Mouse (Mus musculus) heart, embryonic 13.5 days (tissue): ENCODE results near the gene Dhx16. TPM values are rescaled to one million over a fixed set of nuclear protein-coding genes. Genes with fewer than 3 reads are reported as not detected.

Experiments used
- ATAC-seq: fragments of 200-750 bp; cut with Nextera tagmentation; 2 replicates; pipeline ENCODE4 v1.8.0; 2017; ENCODE audit warnings: moderate TSS enrichment; ENCODE audit not compliant: insufficient number of reproducible peaks, low FRiP score, low TSS enrichment; ENCODE audit errors: extremely low read depth
- H3K27ac ChIP-seq: fragments of 300-500 bp; sonication (generic); replicated peaks from 2 replicates; pipeline ENCODE4 v1.5.1; 2015; ENCODE audit warnings: moderate library complexity, mild to moderate bottlenecking, inconsistent platforms
- H3K27me3 ChIP-seq: fragments of 300-500 bp; sonication (generic); replicated peaks from 2 replicates; pipeline ENCODE4 v1.6.1; 2015; ENCODE audit warnings: mild to moderate bottlenecking, inconsistent platforms
- H3K36me3 ChIP-seq: fragments of 300-500 bp; sonication (generic); 2 replicates; pipeline ENCODE4 v1.6.1; 2015; ENCODE audit warnings: mild to moderate bottlenecking, inconsistent platforms
- H3K4me1 ChIP-seq: fragments of 300-500 bp; sonication (generic); 2 replicates; pipeline ENCODE4 v1.6.1; 2015; ENCODE audit warnings: inconsistent platforms
- H3K4me2 ChIP-seq: fragments of 300-500 bp; sonication (generic); 2 replicates; pipeline ENCODE4 v1.6.1; 2015; ENCODE audit warnings: inconsistent platforms, mild to moderate bottlenecking, moderate library complexity
- H3K4me3 ChIP-seq: fragments of 300-500 bp; sonication (generic); 2 replicates; pipeline ENCODE4 v1.5.1; 2015; ENCODE audit warnings: moderate library complexity, mild to moderate bottlenecking, inconsistent platforms
- H3K9ac ChIP-seq: fragments of 300-500 bp; sonication (generic); 2 replicates; pipeline ENCODE4 v1.6.1; 2015; ENCODE audit warnings: inconsistent platforms, mild to moderate bottlenecking, moderate library complexity
- H3K9me3 ChIP-seq: fragments of 300-500 bp; sonication (generic); 2 replicates; pipeline ENCODE4 v1.6.1; 2016; ENCODE audit warnings: inconsistent platforms
- WGBS: fragments of 180-500 bp; shearing (Covaris S2); methylation state at CpG from one replicate; pipeline ENCODE4 v1.1.7; 2015; ENCODE audit warnings: mixed read lengths; 5-methylcytosine and 5-hydroxymethylcytosine counted together
- polyA plus RNA-seq: library from polyadenylated mRNA; unstranded; fragments of >200 nt; fragmentation: Nextera tagmentation; extraction: Ambion mirVana; gene quantifications from 2 replicates; pipeline ENCODE4 v1.2.1, GENCODE M21; 2015

Dhx16 gene
- polyA plus RNA-seq, 1 experiment from 2014 or later, result 22.8 TPM

DNA sequence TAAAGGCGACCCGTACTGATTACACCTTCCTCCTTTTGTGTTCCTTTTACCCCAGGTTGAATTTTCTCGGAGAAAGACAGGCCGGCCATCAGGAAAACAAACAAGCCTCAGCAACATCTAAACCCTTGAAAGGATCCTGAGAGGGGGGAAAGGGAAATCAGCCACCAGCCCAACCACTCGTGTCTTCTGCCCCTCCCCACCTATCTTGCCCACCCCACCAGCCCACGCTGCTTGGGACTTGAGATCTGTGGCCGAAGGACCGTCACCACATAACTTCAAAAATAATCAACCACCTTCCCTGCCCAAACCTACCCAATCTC lies 37.5 kb downstream of the Dhx16 start:
- peak overlapping the region; percentile 96 for H3K9ac ChIP-seq
- no peaks in the 10 kb centered on the region for H3K9me3 ChIP-seq
- H3K4me2 ChIP-seq, result peak overlapping the region; percentile 98
- H3K36me3 ChIP-seq, result peaks cover 47% of the 10 kb centered on the region
- peaks cover 39% of the 10 kb centered on the region for H3K4me1 ChIP-seq
- WGBS, result 0% methylated on average over 8 of the region's 8 CpGs
- peak overlapping the region; percentile 86 for H3K4me3 ChIP-seq
- ATAC-seq, result no peak
- H3K27ac ChIP-seq, result peak overlapping the region; percentile 96
- no peaks in the 10 kb centered on the region for H3K27me3 ChIP-seq

DNA sequence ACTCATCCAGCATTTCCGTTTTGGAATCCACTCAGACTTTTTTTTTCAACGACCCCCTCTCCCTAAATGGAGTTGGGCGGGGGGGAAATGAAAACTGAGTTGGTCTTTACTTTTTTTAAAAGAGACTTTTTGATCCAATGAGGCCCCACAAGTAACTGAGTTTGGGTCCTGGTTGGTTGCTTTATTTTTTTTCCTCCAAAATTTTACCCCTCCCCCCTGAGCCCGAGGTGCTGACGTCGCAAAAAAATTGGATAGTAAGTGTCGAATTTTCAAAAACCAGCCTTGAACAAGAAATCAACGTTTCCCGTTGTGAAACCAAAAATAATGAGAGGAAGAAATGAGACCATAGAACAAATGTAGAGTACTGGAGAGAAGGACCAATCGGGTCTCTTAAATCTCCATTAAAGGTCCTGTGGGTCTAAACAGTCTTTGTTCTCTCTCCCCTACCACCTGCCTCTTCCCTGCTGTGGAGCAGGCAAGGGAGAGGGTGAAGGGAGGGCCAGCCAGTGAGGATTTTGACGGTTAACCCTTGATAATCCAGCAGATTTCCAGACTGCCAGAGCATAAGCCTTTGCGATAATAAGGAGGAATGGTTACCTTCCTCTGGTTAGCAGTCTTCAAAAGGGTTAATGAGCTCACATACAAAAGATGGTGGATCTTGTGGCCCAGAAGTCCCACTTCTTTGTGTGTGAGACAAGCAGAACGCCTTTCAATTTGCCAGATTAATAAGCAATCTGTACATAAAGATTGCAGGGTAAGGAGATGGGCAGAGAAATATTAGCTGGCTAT lies 38.0 kb downstream of the Dhx16 start:
- Histone ChIP-seq H3K9me3 (no peaks in the 10 kb centered on the region), H3K36me3 (peaks cover 42% of the 10 kb centered on the region), H3K4me1 (peaks cover 44% of the 10 kb centered on the region), H3K9ac (peak overlapping the region; percentile 96), H3K4me3 (peak overlapping the region; percentile 86), H3K27ac (peak overlapping the region; percentile 96), H3K27me3 (no peaks in the 10 kb centered on the region), H3K4me2 (peak overlapping the region; percentile 98)
- under 1% methylated on average over 13 of the region's 13 CpGs for WGBS
- no peak for ATAC-seq

DNA sequence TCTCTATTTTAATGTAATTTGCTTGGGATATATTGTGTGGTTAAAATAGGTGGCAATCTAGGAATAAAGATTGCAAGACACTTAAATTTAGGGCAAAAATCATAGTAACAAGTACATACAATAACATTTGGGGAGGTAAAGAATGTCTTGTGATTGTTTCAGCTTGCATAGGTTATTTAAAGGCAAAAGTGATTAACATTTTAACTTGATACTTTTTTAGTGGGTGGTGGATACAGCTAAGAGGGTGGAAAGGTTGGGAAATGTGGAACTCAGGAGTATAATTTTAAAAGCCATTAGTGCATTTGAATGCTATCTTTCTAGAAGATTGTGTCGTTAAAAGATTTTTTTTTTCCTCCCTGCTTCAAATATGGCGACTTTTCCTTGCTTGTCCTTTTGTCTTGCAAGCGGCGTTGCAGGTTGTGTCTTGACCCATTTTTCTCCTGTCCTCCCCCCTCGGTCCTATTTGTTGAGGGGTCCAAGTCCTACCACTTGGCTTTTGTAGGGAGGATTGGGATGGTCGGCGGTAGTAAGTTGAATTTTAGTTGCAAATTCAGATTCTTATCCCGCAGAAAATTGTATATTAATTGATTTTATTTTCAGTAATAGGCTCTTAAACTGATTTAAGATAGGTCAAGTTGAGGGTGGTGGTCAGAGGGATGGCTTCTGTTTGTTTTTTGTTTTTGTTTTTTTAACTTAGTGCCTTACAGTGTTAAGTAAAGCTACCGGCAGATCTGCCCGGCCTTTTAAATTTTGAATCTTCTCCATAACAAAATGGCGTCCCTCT lies 38.8 kb downstream of the Dhx16 start:
- WGBS, result 0% methylated on average over 11 of the region's 11 CpGs
- Histone ChIP-seq H3K27ac (peak overlapping the region; percentile 96), H3K9ac (peak overlapping the region; percentile 96), H3K9me3 (no peaks in the 10 kb centered on the region), H3K27me3 (no peaks in the 10 kb centered on the region), H3K4me3 (peak overlapping the region; percentile 86), H3K4me2 (peak overlapping the region; percentile 98), H3K4me1 (peaks cover 46% of the 10 kb centered on the region), H3K36me3 (peaks cover 42% of the 10 kb centered on the region)
- no peak for ATAC-seq

DNA sequence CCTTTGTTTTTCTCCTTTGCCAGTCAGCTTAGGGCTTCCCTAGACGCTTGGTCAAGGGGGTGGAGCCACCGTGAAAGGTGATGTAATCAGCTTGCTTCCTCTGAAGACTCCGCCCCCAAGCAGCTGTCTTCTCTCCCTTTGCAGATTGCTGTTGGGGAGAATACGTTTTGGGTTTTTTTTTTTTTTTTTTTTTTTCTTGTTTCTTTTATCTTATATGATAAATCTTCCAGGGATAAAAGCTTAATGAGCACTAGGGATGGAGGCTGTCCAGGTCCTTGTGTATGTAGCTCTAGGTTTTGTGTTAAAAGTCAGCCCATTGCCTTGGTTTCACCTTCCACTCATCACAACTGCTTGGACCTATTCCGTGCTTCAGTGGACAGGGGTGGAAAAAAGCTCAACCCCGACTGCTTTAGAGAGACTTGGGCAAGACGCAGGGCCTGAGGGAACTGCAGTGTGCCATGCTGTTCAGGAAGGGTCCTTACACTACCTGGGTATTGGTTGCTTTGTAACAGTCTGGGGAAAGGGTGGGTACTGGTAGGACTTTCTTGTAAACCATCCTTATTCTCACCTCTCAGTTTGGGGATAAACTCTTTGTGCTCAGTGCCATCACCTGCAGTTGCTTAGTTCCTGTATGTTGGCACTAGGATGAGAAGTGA lies 39.6 kb downstream of the Dhx16 start:
- peak overlapping the region; percentile 98 for H3K4me2 ChIP-seq
- H3K9me3 ChIP-seq, result no peaks in the 10 kb centered on the region
- H3K27ac ChIP-seq, result peak overlapping the region; percentile 96
- peak overlapping the region; percentile 96 for H3K9ac ChIP-seq
- peaks cover 46% of the 10 kb centered on the region for H3K4me1 ChIP-seq
- 13% methylated on average over 7 of the region's 7 CpGs for WGBS
- peak overlapping the region; percentile 86 for H3K4me3 ChIP-seq
- H3K27me3 ChIP-seq, result no peaks in the 10 kb centered on the region
- H3K36me3 ChIP-seq, result peaks cover 42% of the 10 kb centered on the region
- ATAC-seq, result 0 out of 2 replicates have a peak, but pooled peaks have one; percentile 32

DNA sequence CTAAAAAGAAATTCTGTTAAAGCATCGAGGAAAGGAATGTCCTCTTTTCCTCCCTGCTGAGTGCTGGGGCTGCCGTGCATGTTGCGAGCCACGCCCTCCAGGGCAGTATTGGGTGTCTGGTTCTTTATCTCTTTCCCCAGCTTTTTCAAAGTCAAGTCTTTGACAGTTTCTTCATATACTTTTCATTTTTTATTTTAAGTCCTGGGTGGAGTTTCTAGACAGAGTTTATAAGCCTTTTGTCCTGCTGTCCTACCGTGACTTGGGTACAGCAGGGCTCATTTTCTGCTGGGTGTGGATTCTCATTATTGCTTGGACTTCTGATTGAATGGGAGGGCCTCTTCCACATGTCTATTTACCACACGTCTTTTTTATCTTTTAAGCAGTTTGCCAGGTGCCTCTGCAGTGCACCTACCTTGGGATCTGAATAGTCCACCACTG lies 40.3 kb downstream of the Dhx16 start:
- WGBS, result 41% methylated on average over 6 of the region's 6 CpGs

DNA sequence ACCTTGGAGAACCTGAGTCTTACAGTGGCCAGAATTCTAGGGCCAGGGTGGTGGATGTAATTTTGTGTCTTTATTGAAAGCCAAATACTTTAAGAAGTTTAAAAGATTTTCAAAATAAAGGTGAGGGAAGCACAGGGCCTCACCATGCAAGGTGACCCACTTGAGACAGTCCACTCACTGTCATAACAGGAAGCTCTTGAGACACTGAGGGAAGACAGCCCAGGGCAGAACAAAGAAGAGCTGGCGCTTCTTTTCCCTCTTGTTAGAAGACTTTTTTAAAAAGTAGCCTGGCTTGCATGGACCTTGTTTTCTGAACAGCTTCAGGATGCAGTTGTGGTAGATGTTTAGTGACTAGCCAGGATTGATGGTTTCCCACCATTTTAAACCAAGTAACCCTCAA lies 40.8 kb downstream of the Dhx16 start:
- peaks cover 39% of the 10 kb centered on the region for H3K4me1 ChIP-seq
- H3K27ac ChIP-seq, result peak overlapping the region; percentile 96
- no peaks in the 10 kb centered on the region for H3K9me3 ChIP-seq
- peak overlapping the region; percentile 96 for H3K9ac ChIP-seq
- H3K36me3 ChIP-seq, result peaks cover 48% of the 10 kb centered on the region
- peak overlapping the region; percentile 98 for H3K4me2 ChIP-seq
- 59% methylated on average over 1 of the region's 1 CpGs for WGBS
- no peak for ATAC-seq
- H3K4me3 ChIP-seq, result peak overlapping the region; percentile 86
- H3K27me3 ChIP-seq, result no peaks in the 10 kb centered on the region

More for the DNA sequence above, 40.3 kb downstream of the Dhx16 start:
- Histone ChIP-seq H3K36me3 (peaks cover 43% of the 10 kb centered on the region), H3K4me1 (peaks cover 44% of the 10 kb centered on the region), H3K9ac (peak overlapping the region; percentile 96), H3K27me3 (no peaks in the 10 kb centered on the region), H3K9me3 (no peaks in the 10 kb centered on the region), H3K4me3 (peak overlapping the region; percentile 86), H3K27ac (peak overlapping the region; percentile 96), H3K4me2 (peak overlapping the region; percentile 98)
- no peak for ATAC-seq

DNA sequence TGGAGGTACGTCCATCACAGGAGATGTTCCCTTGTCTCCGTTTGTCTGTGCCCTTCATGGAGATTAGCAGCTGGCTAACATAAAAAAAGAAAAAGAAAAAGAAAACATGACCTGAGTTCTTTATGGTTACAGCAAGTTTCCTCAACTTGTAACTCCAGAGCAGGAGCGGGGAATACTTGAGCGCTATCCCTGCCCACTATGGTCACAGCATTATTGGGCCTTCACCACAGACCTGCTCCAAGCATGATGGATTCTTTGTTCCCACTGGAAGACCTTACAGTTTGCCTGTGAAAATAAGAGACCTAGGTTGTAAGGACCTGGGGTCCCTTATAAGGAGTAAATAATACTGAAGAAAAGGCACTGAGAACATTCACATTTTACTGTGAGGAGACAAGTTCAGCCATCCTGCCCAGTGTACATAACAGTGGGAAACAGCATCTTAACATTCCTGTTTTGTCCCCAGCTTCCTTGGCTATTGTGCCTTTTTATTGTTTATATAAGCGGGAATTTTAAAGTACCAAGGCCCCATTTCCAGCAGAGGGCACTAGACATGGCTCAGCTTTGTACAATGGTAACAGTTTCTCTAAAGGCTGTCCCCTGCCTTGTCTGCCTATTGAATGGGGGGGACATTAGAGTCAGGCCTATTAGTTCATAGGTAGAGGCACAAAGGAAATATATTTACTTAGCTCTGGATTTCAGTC lies 41.4 kb downstream of the Dhx16 start:
- no peaks in the 10 kb centered on the region for H3K27me3 ChIP-seq
- WGBS, result 70% methylated on average over 5 of the region's 5 CpGs
- peaks cover 54% of the 10 kb centered on the region for H3K36me3 ChIP-seq
- H3K9me3 ChIP-seq, result no peaks in the 10 kb centered on the region
- H3K4me1 ChIP-seq, result peaks cover 37% of the 10 kb centered on the region
- H3K4me2 ChIP-seq, result peak overlapping the region; percentile 98; the same call in 1 of the 2 replicates
- no peak overlapping the region for H3K4me3 ChIP-seq
- peak overlapping the region; percentile 96 for H3K27ac ChIP-seq
- H3K9ac ChIP-seq, result no peak overlapping the region
- ATAC-seq, result no peak

DNA sequence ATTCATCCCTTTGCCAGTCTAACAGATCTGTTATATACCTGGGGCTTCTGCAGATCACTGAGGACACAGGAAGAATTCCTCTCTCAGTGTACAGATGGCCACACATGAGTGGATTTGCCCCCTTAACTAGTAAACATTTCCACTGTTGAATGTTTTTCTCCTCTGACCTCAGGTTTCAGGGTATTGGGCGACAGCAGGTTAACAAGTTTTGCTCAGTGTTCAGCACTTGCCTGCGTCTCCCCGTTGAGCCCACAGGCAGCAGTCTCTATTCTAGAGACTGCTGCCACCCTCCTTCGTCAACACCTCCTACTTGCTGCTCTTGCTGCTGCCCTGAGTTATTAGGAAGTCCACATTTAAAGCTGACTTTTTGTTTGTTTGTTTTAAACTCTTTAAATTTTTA lies 42.1 kb downstream of the Dhx16 start:
- 71% methylated on average over 4 of the region's 4 CpGs for WGBS
- Histone ChIP-seq H3K27ac (no peak overlapping the region; the same call in 1 of the 2 replicates), H3K4me3 (no peak overlapping the region), H3K36me3 (peaks cover 61% of the 10 kb centered on the region), H3K27me3 (no peaks in the 10 kb centered on the region), H3K4me2 (no peak overlapping the region), H3K9ac (peak overlapping the region; percentile 15; the same call in 1 of the 2 replicates), H3K4me1 (peaks cover 39% of the 10 kb centered on the region), H3K9me3 (no peaks in the 10 kb centered on the region)
- no peak for ATAC-seq

DNA sequence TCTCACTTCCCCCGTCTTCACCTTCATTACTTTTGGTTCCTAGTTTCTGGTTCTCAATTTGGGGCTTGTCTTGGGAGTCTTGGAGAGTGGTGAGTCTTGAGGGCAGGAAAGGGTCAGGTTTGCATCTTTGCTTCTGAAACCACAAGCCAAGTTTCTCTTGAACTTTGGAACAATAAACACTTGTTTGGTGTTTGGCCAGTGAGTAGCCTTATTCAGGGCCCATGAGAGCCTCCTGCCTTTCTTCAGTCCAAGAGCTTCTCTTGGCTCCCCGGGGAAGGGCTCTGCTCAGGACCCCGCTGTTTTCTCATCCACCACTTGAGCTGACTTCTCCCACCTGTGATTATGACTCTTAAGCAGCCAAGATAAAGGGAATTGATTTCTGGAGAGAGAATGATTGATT lies 42.9 kb downstream of the Dhx16 start:
- H3K9ac ChIP-seq, result no peak overlapping the region
- no peak overlapping the region for H3K4me3 ChIP-seq
- peaks cover 39% of the 10 kb centered on the region for H3K4me1 ChIP-seq
- H3K9me3 ChIP-seq, result no peaks in the 10 kb centered on the region
- H3K4me2 ChIP-seq, result no peak overlapping the region
- WGBS, result 87% methylated on average over 3 of the region's 3 CpGs
- H3K27ac ChIP-seq, result no peak overlapping the region; the same call in 1 of the 2 replicates
- no peak for ATAC-seq
- peaks cover 64% of the 10 kb centered on the region for H3K36me3 ChIP-seq
- no peaks in the 10 kb centered on the region for H3K27me3 ChIP-seq

DNA sequence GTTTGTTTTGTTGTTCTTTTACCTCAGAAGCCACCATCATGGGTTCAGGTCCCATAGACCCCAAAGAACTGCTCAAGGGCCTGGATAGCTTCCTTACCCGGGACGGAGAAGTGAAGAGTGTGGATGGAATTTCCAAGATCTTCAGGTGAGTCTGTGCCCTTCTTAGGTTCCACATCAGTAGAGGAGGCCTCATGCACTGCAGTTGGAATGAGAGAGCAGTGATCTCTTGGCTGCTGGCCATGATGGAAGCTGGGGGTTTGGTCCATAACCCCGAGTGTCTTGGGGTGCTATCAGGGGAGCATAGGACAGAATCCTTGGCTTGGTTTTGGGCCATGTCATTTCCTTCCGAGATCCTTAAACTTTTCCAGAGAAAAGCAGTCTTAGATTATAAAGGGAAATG lies 43.7 kb downstream of the Dhx16 start:
- H3K4me3 ChIP-seq, result no peak overlapping the region
- peaks cover 67% of the 10 kb centered on the region for H3K36me3 ChIP-seq
- ATAC-seq, result no peak
- 90% methylated on average over 4 of the region's 4 CpGs for WGBS
- no peak overlapping the region for H3K4me2 ChIP-seq
- H3K27me3 ChIP-seq, result no peaks in the 10 kb centered on the region
- H3K4me1 ChIP-seq, result peaks cover 39% of the 10 kb centered on the region
- no peak overlapping the region for H3K27ac ChIP-seq
- no peaks in the 10 kb centered on the region for H3K9me3 ChIP-seq
- H3K9ac ChIP-seq, result no peak overlapping the region

DNA sequence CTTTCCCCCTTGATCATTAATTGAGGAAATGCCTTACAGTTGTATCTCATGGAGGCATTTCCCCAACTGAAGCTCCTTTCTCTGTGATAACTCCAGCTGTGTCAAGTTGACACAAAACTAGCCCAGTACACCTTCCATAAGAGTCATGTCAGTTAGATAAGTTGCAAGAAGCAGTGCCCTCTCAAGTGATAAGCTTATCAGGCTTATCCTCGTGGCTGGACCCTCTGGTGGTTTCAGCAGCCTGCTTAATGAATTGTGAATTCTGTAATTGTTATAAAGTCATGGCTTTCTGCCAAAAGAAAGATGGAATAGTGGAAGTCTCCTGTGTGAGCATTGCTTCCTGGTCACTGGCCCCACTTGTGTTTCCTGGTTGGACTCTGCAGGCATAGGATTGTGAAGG lies 47.9 kb downstream of the Dhx16 start:
- no peak for ATAC-seq
- Histone ChIP-seq H3K36me3 (peaks cover 93% of the 10 kb centered on the region), H3K4me1 (0 out of 2 replicates have a peak, but pooled peaks cover 6% of the 10 kb centered on the region), H3K4me3 (no peak overlapping the region), H3K4me2 (no peak overlapping the region), H3K27ac (no peak overlapping the region), H3K9ac (no peak overlapping the region), H3K27me3 (no peaks in the 10 kb centered on the region), H3K9me3 (no peaks in the 10 kb centered on the region)
- WGBS, result 9% methylated on average over 1 of the region's 1 CpGs
